Mouse (Mus musculus) adrenal gland, adult 2 months (tissue): ENCODE data around the gene Wfdc17. TPM values are rescaled to one million over a fixed set of nuclear protein-coding genes. Genes with fewer than 3 reads are reported as not detected.

Experiments used
- DNase-seq: peaks from one replicate; pipeline ENCODE4 v3.0.0; 2021
- long read RNA-seq: library from polyadenylated mRNA; stranded (forward); transcript quantifications from one replicate; pipeline ENCODE4 v2.0.0, GENCODE M21; 2021
- polyA plus RNA-seq: library from polyadenylated mRNA; depleted of rRNA; stranded (reverse); fragments of >200 nt; gene quantifications from 2 replicates; pipeline ENCODE4 v1.2.3, GENCODE M21; 2012; rRNA removed
- total RNA-seq, 2 experiments: library from RNA; stranded (reverse); gene quantifications; 2 replicates each; pipeline ENCODE4 v1.2.3; 2021

Wfdc17 gene
- total RNA-seq = 1 to 10 TPM; 2.6 to 4.7 TPM
- 0.51 and 0.71 TPM in 2 replicates for polyA plus RNA-seq
- long read RNA-seq, partial matches to known transcripts = 0 of 4 reads
- long read RNA-seq, other reads (novel, unspliced or antisense) = 0 of 4 reads

DNA sequence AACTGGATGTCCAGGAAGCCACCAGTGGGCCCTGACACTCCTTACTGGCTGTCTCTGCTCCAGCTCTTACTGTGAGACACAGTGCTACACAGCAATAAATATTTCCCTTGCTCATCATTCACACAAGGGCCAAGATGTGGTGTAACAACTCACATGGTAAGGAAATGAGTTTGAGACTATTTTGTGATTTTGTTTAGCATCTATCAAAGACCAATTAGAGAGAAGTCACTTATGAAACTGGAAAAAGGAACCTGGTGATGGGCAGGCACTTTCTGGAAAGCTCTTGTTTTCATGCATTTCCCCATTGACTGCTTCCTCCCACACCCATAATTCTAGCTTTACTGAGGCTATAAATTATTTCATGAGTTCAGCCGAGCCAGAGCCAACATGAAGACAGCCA lies at the start of gene Wfdc17:
Wfdc17 (plus strand) TSS at position 287 of the 400 bp plus-strand sequence.
- no peak for DNase-seq

DNA sequence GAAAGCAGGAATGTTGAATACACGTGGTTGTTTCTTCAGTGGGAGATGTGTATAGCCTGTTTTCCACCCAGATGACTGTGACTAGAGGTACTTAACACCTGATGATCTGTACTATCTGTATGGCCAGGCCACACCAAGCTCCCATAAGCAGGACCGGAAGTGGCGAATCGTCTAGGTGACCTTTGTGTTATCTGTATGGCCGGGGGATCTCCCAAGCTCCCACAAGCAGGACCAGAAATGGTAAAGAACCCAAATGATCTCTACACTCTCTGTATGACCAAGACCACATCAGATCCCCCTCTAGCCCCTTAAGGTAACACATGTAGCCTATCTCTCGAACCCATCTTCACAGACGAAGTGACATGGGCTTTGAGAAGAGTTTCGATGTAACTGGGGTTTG lies 49.2 kb upstream of the Wfdc17 start:
- no peak for DNase-seq

DNA sequence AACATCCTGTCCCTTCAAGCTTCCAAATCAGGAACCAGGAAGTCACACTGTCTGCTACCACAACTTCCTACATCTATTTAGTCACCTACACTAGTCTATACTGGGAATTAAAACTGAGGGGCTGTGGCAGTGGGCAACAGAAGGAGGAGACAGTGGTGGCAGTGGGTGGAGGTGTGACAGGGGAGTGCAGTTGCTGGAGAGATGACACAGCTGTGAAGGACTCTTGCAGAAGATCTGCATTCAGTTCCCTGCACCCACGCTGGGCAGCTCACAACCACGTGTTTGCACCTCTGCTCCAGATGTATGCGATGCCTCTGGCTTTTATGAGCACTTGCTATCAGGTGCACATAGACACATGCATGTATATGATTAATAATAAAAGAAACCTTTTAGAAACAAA lies 46.3 kb upstream of the Wfdc17 start:
- no peak for DNase-seq

DNA sequence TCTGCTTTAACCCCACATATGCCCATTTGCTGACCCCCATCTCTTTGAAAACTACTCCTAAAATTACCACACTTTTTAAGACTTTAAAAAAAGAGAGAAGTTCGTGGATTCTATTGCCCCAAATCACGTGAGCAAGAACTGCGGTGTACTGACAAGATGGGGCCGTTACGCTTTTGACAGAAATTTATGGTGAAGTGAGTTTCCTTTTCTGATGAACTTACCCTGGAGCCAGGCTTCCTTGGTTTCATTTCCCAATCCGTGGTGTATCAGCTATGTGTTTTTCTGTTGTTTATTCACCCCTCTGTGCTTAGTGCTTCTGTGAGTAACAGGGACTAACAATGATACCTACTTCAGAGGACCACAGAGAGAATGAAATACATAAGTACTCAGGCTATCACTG lies 45.0 kb upstream of the Wfdc17 start:
- DNase-seq = no peak

DNA sequence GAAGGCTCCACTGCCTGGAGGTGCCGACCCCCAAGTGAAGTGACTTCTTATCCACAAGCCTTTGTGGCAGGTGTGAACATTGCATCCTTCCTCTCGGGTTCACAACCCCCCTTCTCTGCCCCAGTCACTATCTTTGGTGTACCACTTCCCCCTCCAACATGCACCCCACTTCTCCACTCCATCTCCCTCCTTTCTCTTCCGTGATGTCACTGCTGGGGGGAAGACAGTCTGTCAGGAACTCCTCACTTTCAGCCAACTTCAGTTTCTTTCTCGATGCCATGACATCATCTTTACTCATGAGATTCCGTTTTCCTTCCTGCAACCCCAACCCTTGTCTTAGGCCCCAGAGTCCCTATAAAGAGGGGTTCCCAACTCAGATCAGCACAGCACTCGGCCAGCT lies 41.6 kb upstream of the Wfdc17 start, which contains the start of gene Ccl4:
Ccl4 (plus strand) TSS at position 381 of the 400 bp plus-strand sequence.
- peak; percentile 8 for DNase-seq

DNA sequence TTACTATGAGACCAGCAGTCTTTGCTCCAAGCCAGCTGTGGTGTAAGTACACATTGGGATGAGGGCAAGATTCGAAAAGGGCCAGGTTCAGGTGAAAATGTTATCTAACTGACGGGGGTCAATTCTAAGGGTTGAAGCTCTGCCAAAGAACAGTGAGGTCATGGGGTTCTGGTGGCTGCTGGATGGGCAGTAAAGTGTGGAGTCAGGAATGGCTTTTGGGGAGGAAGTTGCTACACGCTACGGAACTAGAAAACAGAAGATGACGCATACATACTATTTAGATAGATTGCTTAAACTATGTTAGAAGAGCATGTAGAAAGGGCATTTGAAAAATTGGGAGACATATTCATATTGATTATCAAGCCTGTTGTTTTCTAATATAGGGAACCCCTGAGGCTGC lies 40.3 kb upstream of the Wfdc17 start:
- no peak for DNase-seq

DNA sequence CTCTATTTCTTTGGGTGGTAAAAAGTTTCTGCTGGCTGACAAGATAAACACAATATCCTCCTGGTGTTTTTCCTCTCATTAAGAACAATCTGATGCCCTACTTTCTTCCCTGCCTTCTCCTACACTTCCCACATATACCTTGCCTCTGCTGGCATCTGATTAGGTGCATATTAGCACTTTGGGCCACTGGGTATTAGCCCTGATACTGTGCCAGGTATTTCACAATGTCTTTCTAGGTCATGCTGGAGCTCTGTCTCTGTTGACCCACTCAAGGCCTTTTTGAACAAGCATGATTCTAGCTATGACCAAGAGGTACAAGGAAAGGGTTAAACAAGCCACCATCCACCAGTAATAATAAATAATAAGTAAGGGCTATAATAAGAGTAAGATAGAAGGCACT lies 32.0 kb upstream of the Wfdc17 start:
- DNase-seq = peak; percentile 41

DNA sequence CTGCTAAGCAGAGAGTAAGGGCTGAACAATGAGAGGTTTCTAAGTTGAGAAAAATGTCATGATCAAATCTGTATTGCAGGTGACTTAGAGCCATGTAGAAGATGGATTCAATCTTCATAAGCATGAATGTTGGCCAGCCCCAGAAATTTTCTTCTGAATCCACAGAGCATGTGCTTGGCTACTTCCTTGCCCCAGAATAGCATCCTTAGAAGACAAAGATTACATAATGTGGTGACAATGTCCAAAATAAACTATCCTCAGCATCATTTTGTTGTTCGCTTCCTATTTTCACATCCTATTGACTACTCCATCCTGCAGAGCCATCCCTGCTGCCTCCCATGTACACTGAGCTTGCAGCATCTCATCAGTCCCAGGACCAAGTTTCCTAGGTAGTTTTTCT lies 28.1 kb upstream of the Wfdc17 start:
- DNase-seq = no peak

DNA sequence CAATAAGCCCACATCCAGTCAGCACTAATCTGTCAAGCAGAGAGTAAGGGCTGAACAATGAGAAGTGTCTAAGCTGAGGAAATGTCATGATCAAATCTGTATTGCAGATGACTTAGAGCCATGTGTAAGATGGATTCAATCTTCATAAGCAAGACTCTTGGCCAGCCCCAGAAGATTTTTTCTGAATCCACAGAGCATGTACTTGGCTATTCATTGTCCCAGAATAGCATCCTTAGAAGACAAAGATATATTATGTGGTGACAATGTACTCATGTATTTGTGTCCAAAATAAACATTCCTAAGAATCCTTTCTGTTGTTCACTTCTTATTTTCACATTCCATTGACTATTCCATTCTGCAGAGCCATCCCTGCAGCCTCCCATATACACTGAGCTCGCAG lies 13.9 kb upstream of the Wfdc17 start:
- no peak for DNase-seq

DNA sequence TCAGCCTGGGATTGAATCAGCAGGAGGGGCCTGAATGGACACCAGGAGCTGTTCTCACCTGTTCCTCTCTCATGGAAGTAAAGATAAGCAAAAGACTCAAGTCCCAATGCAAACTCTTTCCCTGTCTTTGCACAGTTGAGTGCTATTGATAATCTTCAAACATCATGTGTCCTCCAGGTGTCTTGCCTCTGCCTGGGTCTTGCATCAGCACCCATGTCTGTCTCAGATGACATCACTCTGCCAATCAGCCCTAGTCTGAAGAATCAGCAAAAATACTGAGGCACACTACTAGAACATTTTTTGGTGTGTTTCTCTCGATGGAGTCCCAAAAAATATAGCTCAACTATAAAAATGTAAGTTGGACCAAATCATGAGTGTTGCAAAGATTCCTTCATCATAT lies 11.8 kb upstream of the Wfdc17 start:
- DNase-seq = no peak

DNA sequence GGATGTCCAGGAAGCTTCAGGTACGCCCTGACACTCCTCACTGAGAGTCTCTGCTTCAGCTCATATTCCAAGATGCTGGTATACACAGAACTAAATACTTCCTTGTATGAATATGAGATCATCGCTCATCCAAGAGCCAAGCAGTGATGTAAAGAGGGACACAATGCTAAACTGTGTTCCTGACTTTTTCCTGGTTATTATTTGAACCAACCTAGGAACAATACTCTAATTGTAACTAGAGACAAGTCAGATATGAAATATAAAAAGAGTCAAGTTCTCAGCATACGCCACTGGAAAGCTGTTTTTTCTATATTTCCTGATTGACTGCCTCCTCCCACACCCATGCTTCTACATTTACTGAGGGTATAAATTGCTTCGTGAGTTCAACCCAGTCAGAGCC lies 4.9 kb downstream of the Wfdc17 start, which contains the start of gene Wfdc18:
Wfdc18 (plus strand) TSS at position 301 of the 400 bp plus-strand sequence.
- no peak for DNase-seq

DNA sequence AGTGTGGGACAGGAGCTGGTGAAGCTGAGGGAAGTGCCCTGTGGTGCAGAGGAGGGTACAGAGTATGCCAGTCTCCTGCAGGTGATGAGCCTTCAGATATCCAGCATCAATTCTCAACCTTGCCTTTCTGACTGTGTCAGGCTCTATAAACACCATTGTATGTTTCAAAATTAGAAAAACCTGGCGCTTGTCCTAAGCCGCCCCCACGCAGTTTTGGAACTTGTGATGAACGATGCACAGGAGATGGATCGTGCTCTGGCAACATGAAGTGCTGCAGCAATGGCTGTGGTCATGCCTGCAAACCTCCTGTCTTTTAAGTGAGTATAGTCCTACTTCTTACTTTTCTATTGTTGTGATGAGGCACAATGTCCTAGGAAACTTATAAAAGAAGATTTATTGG lies 5.9 kb downstream of the Wfdc17 start:
- DNase-seq = no peak

DNA sequence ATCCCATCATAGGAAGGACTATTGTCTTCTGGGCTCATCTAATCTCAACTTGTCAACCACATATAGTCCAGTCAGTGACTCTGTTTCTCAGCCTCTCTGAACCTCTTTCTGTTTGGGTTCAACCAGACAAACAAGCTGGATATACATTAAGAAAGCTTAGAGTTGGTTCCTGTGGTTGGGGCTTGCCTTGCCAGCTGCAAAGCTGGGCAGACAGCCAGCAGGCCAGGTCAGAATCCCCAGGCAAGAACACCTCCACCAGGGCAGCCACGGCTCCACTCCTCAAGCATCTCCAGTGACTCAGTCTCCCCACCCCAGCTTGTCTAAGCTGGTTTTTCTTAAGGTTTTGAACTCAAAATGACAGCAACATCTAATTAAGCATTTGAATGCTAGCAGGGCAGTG lies 8.9 kb downstream of the Wfdc17 start:
- DNase-seq = no peak

DNA sequence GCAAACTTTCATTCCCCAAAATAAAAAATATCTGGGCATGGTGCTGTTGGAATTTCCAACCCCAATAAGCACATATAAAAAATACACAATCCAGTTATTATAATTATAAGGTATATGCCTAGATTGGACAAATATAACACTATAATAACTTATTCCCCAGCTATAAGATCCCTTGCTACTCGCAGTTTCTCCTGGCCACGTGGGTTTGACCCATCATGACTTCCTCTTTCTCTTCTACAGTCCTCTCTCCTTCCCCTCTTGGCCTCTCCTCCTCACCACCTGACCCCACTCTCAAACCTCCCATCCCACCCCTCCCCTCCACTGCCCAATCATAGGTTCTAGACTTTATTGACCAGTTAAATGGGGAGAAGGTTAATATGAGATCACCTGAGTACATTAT lies 10.1 kb downstream of the Wfdc17 start:
- DNase-seq = no peak

DNA sequence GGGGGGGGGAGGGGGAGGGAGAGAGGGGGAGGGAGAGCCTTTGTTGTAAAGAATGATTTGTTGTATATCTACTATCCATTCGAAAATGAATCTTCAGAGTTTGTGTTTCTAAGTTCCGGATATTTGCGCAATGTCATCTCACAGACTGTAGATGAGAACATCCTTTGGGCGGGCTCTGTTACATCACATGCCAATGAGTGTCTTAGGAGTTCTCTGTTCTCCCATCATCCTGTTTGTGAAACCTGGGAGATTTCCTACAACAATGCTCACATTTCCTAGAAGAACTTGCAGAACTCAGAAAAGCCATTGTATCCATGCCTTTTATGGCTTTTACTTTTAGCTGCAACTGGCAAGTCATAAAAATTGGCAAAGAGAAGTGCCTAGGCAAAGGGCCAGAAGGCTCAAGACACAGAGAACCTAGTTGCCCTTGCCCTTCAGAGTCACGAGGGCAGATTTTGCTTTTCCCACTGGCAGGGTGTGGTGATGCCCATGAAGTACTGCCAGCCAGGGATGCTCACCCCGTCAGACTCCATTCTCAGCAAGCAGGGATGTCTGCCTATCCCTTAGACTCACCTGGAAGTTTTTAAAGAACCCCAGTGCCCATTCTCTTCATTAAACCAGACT lies 13.4 kb downstream of the Wfdc17 start:
- DNase-seq = peak; percentile 61

DNA sequence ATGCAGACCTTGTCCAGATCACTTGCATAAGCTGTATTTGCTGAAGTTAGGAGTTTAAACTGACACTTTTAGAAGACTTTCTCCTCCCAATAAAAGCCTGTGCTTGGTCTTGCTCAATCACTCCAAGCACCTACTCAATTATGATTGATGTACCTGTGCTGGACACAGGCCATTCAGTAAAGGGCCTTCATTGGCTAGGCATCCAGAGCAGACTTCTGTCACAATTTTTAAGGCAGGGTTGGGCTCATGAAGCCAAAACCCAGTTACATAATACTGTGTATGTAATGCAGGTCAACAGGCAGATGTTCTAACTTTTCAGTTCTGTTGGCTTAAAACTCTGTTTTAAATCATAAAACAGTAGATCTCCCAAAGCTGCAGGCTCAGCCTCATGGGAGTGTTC lies 17.0 kb downstream of the Wfdc17 start:
- no peak for DNase-seq

DNA sequence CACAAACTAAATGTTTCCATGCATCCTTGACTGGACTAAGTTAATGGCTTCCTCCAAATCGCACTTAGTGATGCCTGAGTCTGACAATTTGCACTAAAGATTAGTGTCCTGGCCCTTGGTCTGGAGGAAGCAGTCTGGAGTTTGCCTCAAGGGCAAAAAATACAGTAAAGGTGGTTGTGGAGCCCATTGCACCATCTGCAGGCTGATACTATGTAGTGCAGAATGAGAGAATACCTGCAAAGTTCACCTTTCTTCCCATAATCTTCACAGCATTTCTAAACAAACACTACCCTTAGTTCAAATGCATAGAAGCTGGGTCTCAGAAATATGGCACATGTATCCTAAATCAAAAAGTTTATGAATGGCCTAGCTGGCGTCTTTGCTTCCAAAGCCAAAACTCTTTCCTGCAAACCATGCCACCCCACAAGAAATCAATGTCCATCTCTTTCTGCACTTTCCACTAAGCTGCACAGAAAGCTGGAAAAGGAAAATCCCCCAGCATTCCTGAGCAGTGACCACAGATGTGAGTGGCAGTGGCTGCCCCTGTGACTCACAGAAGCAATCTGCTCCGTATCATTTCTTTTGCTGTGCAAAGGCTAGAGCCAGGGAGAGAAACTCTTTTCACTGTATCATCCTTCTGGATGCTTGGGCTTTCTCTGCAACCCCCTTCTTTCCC lies 25.1 kb downstream of the Wfdc17 start:
- peak; percentile 15 for DNase-seq

DNA sequence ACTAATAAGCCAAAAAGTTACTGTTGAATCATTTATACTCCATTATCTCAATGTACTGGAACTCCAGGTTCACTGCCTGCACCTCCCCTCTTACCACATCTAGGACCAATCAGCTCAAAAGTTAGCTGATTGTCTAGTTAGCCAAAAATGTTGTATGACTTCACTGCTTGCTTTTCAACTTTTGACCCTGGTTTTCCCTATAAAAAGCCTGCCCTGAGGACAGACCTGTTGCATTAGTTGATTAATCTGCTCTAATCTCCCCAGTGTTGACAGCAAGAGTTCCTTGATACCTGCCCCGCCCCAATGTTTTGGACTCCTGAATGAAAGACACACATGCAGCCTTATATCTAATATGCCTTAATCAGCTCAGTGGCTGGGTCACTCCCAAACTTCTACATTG lies 27.3 kb downstream of the Wfdc17 start:
- DNase-seq = no peak

DNA sequence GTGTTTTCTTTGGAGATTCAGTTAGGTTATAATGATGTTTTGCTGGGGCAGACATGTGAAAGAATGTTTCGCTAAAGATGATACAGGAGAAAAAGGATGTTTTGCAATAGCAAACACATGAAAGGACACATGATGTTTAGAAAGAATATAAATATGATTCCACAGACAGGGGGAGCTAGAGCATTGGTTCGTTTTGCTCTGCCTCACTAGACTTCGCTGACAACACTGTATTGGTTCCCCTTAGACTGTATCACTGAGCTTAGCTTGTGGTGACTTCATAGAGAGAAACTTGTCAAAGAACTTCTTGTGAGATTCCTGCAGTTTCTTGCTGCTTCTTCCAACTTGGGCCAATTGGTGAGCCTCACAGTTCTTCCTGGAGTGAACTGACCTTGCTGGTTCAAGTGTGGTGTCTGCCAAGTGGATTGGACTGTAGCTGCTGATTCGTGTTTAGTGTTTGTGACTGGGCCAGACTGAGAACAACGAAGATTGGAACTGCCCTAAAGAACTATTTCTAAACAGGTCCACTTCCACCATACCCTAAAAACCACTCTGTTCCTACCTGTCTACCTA lies 29.4 kb downstream of the Wfdc17 start:
- no peak for DNase-seq

DNA sequence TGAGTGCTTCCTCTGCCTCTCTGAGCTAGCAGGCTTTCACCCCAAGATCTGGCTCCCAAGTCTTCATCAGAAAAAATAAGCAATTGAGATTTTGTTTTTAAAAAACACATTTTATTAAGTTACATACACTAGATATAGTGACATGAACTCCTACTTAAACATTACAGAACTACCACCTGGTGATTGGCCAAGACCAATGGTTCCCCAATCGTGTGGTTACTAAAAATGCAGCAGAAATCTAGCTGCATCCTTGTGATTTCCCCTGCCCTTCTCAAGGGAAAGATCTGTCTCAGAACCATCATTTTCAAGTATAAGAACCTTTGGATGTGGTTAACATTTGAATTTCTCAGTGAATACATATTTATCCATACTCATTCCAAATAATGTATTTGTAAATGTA lies 30.4 kb downstream of the Wfdc17 start:
- DNase-seq = no peak

DNA sequence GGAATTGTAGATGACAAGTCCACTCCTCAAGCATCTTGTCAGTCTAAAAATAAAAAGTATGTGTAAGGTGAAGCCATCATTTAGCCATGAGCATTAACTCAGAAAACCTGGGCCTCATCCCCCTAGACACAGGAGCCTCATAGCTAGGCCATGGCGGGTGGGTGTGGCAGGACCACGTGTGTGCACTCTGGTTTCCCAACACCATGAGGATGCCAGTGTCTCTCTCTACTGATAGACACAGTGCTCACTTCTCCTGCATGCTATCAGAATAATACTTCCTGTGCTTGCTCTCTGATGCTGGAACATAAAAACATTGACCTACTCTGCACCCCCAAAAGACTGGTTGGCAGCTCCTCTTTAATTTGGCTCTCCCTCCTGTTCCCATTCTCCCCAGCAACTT lies 32.1 kb downstream of the Wfdc17 start:
- no peak for DNase-seq

DNA sequence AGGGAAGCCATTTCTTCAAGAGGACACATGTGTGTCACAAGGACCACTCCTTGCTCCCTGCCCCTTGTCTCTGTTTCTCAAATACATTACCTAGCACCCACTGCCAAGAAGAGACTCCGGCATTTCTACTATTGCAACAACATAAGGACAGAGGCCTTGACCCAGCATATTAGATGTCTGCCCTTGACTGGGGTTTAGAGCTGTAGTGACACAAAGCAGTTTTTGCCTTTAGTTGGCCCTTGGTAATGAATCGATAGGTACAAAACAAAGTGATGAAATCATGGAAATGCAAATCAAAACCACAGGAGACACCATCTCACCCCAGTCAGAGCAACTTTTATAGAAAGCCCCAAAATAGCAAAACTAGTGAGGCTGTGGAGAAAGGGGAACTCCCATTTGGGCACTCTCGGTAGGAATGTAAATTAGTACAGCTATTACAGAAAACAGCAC lies 33.3 kb downstream of the Wfdc17 start:
- no peak for DNase-seq

DNA sequence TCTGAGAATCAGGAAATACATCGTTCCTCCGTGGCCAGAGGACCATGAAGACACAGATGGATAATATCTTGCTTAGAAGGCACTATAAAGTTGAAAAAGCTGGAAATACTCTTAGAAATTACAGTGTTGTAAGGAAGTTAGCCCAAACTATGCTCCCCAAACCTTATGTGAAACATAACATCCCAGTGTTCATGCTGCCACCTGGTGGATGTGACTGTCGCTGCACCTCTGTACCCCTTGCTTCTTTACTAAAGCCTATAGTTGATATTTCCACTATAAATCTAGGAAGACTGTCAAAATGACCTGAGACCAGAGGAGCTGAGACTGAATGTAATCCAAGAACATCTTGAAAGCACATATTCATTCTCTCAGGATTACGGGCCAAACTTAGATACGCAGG lies 35.5 kb downstream of the Wfdc17 start:
- DNase-seq = peak; percentile 62
